Mouse (Mus musculus) midbrain, embryonic 11.5 days (tissue): ENCODE measurements at regions not wholly inside any gene's neighbourhood (a gene's known extent, or its start where the extent isn't known, plus 50 kb on each side); places are given as distances from the start of the nearest gene placed in this dataset.

Source experiments
- ATAC-seq: fragments of 200-750 bp; cut with Nextera tagmentation; 2 replicates; pipeline ENCODE4 v1.8.0; 2017; ENCODE audit warnings: moderate TSS enrichment, moderate library complexity; ENCODE audit not compliant: low FRiP score
- DNase-seq: peaks from one replicate; pipeline ENCODE4 v3.0.0; 2015; ENCODE audit warnings: low spot score; ENCODE audit errors: missing footprints
- H3K27ac ChIP-seq: fragments of 300-500 bp; sonication (generic); 2 replicates; pipeline ENCODE4 v1.5.1; 2014; ENCODE audit warnings: low read depth, low read length
- H3K27me3 ChIP-seq: fragments of 300-500 bp; sonication (generic); 2 replicates; pipeline ENCODE4 v1.6.1; 2014; ENCODE audit warnings: mild to moderate bottlenecking, low read length, moderate library complexity, mixed read lengths; ENCODE audit not compliant: control insufficient read depth, insufficient read depth
- H3K36me3 ChIP-seq: fragments of 300-500 bp; sonication (generic); 2 replicates; pipeline ENCODE4 v1.6.1; 2014; ENCODE audit warnings: mild to moderate bottlenecking, low read length, moderate library complexity, mixed read lengths; ENCODE audit not compliant: control insufficient read depth, insufficient read depth
- H3K4me1 ChIP-seq: fragments of 300-500 bp; sonication (generic); 2 replicates; pipeline ENCODE4 v1.6.1; 2014; ENCODE audit warnings: low read length; ENCODE audit not compliant: control insufficient read depth, insufficient read depth
- H3K4me2 ChIP-seq: fragments of 300-500 bp; sonication (generic); 2 replicates; pipeline ENCODE4 v1.6.1; 2014; ENCODE audit warnings: mild to moderate bottlenecking, moderate library complexity
- H3K4me3 ChIP-seq: fragments of 300-500 bp; sonication (generic); 2 replicates; pipeline ENCODE4 v1.5.1; 2014; ENCODE audit warnings: low read depth, low read length
- H3K9ac ChIP-seq: fragments of 300-500 bp; sonication (generic); 2 replicates; pipeline ENCODE4 v1.6.1; 2014; ENCODE audit warnings: low read length
- H3K9me3 ChIP-seq: fragments of 300-500 bp; sonication (generic); 2 replicates; pipeline ENCODE4 v1.6.1; 2016; ENCODE audit warnings: low read length; ENCODE audit not compliant: control insufficient read depth
- WGBS: fragments of 180-500 bp; shearing (Covaris S2); extraction: QIAGEN DNeasy Blood & Tissue Kit; methylation state at CpG from one replicate; pipeline ENCODE4 v1.1.7; 2014; 5-methylcytosine and 5-hydroxymethylcytosine counted together

GRCm38 (mm10) chr1:164704397-164705091 lies 91.9 kb upstream of the Dpt start:
- Histone ChIP-seq H3K27me3 (no peaks in the 10 kb centered on the region), H3K4me2 (no peak overlapping the region), H3K36me3 (no peaks in the 10 kb centered on the region), H3K9me3 (no peaks in the 10 kb centered on the region), H3K4me1 (peaks cover 6% of the 10 kb centered on the region), H3K9ac (no peak overlapping the region), H3K4me3 (no peak overlapping the region), H3K27ac (peak overlapping the region; percentile 14; the same call in 1 of the 2 replicates)
- ATAC-seq, result peak; percentile 96
- 43% methylated on average over 11 of the region's 11 CpGs for WGBS
- peak; percentile 84 for DNase-seq

GRCm38 (mm10) chr1:164703560-164704131 lies 92.8 kb upstream of the Dpt start:
- Histone ChIP-seq H3K9ac (no peak overlapping the region), H3K4me1 (peaks cover 6% of the 10 kb centered on the region), H3K27ac (no peak overlapping the region), H3K36me3 (no peaks in the 10 kb centered on the region), H3K4me3 (no peak overlapping the region), H3K4me2 (no peak overlapping the region), H3K9me3 (no peaks in the 10 kb centered on the region), H3K27me3 (no peaks in the 10 kb centered on the region)
- DNase-seq (no peak), ATAC-seq (no peak)
- 78% methylated on average over 4 of the region's 4 CpGs for WGBS

- H3K9ac ChIP-seq, result no peak overlapping the region
- WGBS, result 77% methylated on average over 1 of the region's 1 CpGs
- no peaks in the 10 kb centered on the region for H3K36me3 ChIP-seq
- no peak for DNase-seq
- no peak overlapping the region for H3K4me3 ChIP-seq
- H3K9me3 ChIP-seq, result no peaks in the 10 kb centered on the region
- ATAC-seq, result no peak
- no peaks in the 10 kb centered on the region for H3K4me1 ChIP-seq
- H3K4me2 ChIP-seq, result no peak overlapping the region
- H3K27ac ChIP-seq, result no peak overlapping the region
- no peaks in the 10 kb centered on the region for H3K27me3 ChIP-seq
These were observed 106.4 kb upstream of the Dpt start for GRCm38 (mm10) chr1:164690055-164690454.

DNA sequence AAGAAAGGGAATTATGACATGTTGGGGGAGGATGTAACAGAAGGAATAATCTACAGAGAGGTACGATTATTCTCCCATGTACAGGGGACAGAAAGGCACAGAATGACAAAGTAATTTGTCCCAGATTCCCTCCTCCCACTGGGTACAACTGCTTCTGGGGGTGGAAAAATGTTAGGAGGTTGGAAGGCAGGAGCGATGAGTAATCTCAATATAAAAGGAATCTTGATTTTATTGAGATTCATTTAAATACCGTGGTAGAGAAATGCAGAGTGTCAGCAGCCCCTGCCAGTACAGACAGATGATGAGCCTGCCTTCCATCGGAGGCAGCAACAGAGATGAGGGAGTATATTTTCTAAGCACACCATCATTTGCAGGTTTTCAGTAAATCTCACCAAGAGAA lies 107.1 kb upstream of the Dpt start:
- Histone ChIP-seq H3K4me1 (no peaks in the 10 kb centered on the region), H3K36me3 (no peaks in the 10 kb centered on the region), H3K27me3 (no peaks in the 10 kb centered on the region), H3K27ac (no peak overlapping the region), H3K9ac (no peak overlapping the region), H3K4me2 (no peak overlapping the region), H3K9me3 (no peaks in the 10 kb centered on the region), H3K4me3 (no peak overlapping the region)
- no peak for DNase-seq
- no peak for ATAC-seq
- 87% methylated on average over 4 of the region's 4 CpGs for WGBS

GRCm38 (mm10) chr1:164684437-164684836 lies 112.0 kb upstream of the Dpt start:
- no peak overlapping the region for H3K4me3 ChIP-seq
- H3K4me2 ChIP-seq, result no peak overlapping the region
- no peaks in the 10 kb centered on the region for H3K36me3 ChIP-seq
- no peaks in the 10 kb centered on the region for H3K27me3 ChIP-seq
- no peaks in the 10 kb centered on the region for H3K4me1 ChIP-seq
- ATAC-seq (no peak), DNase-seq (no peak)
- H3K9ac ChIP-seq, result no peak overlapping the region
- 73% methylated on average over 2 of the region's 2 CpGs for WGBS
- H3K9me3 ChIP-seq, result no peaks in the 10 kb centered on the region
- H3K27ac ChIP-seq, result no peak overlapping the region

GRCm38 (mm10) chr1:164683788-164684187 lies 112.7 kb upstream of the Dpt start:
- DNase-seq (no peak), ATAC-seq (no peak)
- WGBS, result 89% methylated on average over 3 of the region's 3 CpGs
- no peak overlapping the region for H3K9ac ChIP-seq
- no peak overlapping the region for H3K4me3 ChIP-seq
- no peaks in the 10 kb centered on the region for H3K9me3 ChIP-seq
- no peak overlapping the region for H3K27ac ChIP-seq
- H3K36me3 ChIP-seq, result no peaks in the 10 kb centered on the region
- no peaks in the 10 kb centered on the region for H3K27me3 ChIP-seq
- H3K4me2 ChIP-seq, result no peak overlapping the region
- H3K4me1 ChIP-seq, result no peaks in the 10 kb centered on the region

DNA sequence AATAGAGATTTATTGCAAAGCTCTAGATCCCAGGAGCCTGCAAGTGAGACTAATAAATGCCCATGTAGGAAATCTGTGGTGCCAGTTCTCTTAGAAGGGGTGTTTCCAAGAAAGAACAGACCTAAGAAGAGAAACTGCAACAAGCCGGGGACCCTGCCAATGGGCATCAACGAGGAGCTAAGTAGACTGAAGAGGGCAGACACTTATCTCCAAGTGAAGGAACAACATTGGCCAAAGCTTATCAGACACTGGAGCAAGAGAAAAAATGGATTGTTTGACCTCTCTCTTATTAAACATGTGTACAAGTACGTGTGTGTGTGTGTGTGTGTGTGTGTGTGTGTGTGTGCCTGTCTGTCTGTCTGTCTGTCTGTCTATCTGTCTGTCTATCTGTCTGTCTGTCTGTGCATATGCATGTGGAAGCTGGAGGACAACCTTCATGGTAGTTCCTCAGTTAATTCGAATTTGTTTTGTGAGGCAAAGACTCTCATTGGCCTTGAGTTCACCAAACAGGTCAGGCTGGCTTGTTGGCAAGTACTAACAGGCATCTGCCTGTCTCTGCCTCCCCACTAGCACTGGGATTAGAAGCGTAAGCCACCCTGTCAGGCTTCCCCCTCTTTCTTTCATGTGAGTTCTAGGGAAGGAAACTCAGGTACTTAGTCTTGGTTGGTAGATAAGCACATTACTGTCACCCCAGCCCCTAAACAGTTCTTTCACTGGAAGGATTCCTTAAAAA lies 113.4 kb upstream of the Dpt start:
- Histone ChIP-seq H3K4me3 (no peak overlapping the region), H3K4me1 (no peaks in the 10 kb centered on the region), H3K27ac (no peak overlapping the region), H3K9me3 (no peaks in the 10 kb centered on the region), H3K27me3 (no peaks in the 10 kb centered on the region), H3K9ac (no peak overlapping the region), H3K36me3 (no peaks in the 10 kb centered on the region), H3K4me2 (no peak overlapping the region)
- ATAC-seq, result no peak
- 76% methylated on average over 5 of the region's 5 CpGs for WGBS
- no peak for DNase-seq

DNA sequence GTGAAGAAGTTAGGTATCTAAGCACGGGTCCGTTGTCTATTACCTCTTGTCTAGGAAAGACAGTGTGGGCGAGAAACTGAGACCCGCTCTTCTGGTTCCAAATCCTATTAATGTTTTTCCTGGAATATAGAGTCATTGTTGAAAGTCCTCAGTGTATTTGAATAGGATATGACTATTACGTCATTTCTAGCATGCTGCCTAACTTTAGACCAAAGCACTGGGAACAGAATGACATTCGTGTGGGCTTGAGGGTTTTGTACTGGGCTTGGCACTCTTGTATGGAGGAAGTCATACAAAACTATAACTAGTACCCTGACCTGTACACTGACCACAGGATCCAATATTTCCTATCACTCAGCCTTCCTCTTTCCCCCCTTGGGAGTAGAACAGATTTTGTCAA lies 114.0 kb upstream of the Dpt start:
- no peak for ATAC-seq
- Histone ChIP-seq H3K27me3 (no peaks in the 10 kb centered on the region), H3K4me1 (no peaks in the 10 kb centered on the region), H3K9ac (no peak overlapping the region), H3K4me2 (no peak overlapping the region), H3K36me3 (no peaks in the 10 kb centered on the region), H3K9me3 (no peaks in the 10 kb centered on the region), H3K27ac (no peak overlapping the region), H3K4me3 (no peak overlapping the region)
- no peak for DNase-seq
- 94% methylated on average over 6 of the region's 6 CpGs for WGBS

- 78% methylated on average over 5 of the region's 5 CpGs for WGBS
- Histone ChIP-seq H3K4me1 (no peaks in the 10 kb centered on the region), H3K9ac (no peak overlapping the region), H3K27ac (no peak overlapping the region), H3K27me3 (no peaks in the 10 kb centered on the region), H3K9me3 (no peaks in the 10 kb centered on the region), H3K4me2 (no peak overlapping the region), H3K36me3 (no peaks in the 10 kb centered on the region), H3K4me3 (no peak overlapping the region)
- DNase-seq (no peak), ATAC-seq (no peak)
These were observed 114.9 kb upstream of the Dpt start for GRCm38 (mm10) chr1:164681582-164681981.
